Mouse (Mus musculus): ENCODE measurements around the gene Rabepk.

- TF ChIP-seq CTCF (IDR thresholded peaks at IDR 0.05; ENCODE audit: control insufficient read depth, insufficient read depth, low read length) (no peak), POLR2A (IDR thresholded peaks at IDR 0.05; ENCODE audit: borderline replicate concordance, control insufficient read depth, low read depth, low read length) (no peak)
Measured at GRCm38 (mm10) chr2:34827591-34827990, 27.9 kb upstream of the Rabepk start.
